Comparison of ENCODE assay signal across 9 mouse cellular contexts in genomic region chr4:111686951-111687350, GRCm38 (mm10). TPM values are rescaled to one million over a fixed set of nuclear protein-coding genes. Genes with fewer than 3 reads are reported as not detected.
DNase-seq lines count a peak whose midpoint lies in the region; ATAC-seq lines count a peak whose summit lies in the region.
"Had no signal": no experiment of that assay in that cellular context is flagged by ENCODE, and none has a peak within 500 bp of the region (broad histone marks: within the 10 kb centered on the region; RNA-seq: fewer than 3 reads in every experiment).

No protein-coding gene starts in this region.

- H3K4me2 ChIP-seq in embryonic facial prominence, embryonic 13.5 days = peak overlapping the region; percentile 50

- peaks cover 26% of the 10 kb centered on the region for H3K4me1 ChIP-seq in embryonic facial prominence, embryonic 13.5 days
- H3K4me1 ChIP-seq in megakaryocyte, embryonic 14.5 days = peaks cover 12% of the 10 kb centered on the region; the same call in 1 of the 2 replicates

- no peaks in the 10 kb centered on the region for H3K36me3 ChIP-seq in embryonic facial prominence, embryonic 13.5 days
- H3K36me3 ChIP-seq in megakaryocyte, embryonic 14.5 days (replicated peaks; ENCODE audit: low read length) = no peaks in the 10 kb centered on the region
- H3K36me3 ChIP-seq: G1E had no signal

- H3K4me3 ChIP-seq in embryonic facial prominence, embryonic 13.5 days = peak overlapping the region; percentile 17
- peak overlapping the region; percentile 89 for H3K4me3 ChIP-seq in megakaryocyte, embryonic 14.5 days (replicated peaks)

- no peaks in the 10 kb centered on the region for H3K9me3 ChIP-seq in embryonic facial prominence, embryonic 13.5 days
- no peaks in the 10 kb centered on the region for H3K9me3 ChIP-seq in megakaryocyte, embryonic 14.5 days

- DNase-seq in cerebellum, adult 11 months = no peak
- peak; percentile 43 for DNase-seq in adrenal gland, adult 2 months
- peak; percentile 57 to 59 for DNase-seq in left cerebral cortex, postnatal 10 days (ENCODE audit: extremely low spot score in 1 of 2, low spot score in 2 of 2)
- peak; percentile 56 for DNase-seq in right cerebral cortex, postnatal 14 days

- ATAC-seq in cerebellum, adult (ENCODE audit: insufficient number of reproducible peaks, low FRiP score, low TSS enrichment) = 0 out of 2 replicates have a peak, but pooled peaks have one; percentile 67
- ATAC-seq in embryonic facial prominence, embryonic 13.5 days (ENCODE audit: insufficient number of reproducible peaks, insufficient read depth, low FRiP score, low TSS enrichment, low read depth) = no peak
- ATAC-seq in hematopoietic stem cell, adult 5-6 weeks (replicated peaks in 1 of 2; ENCODE audit: insufficient read depth in 1 of 2, low FRiP score in 2 of 2, low TSS enrichment in 1 of 2, low read depth in 1 of 2, poor library complexity in 2 of 2, severe bottlenecking in 2 of 2) = peak; percentile 87 to 90

- intact Hi-C loops in left cerebral cortex, postnatal 10 days (cut with DNase I) = no loop called here

- WGBS in embryonic facial prominence, embryonic 13.5 days = 4% methylated on average over 9 of the region's 9 CpGs

- no peak overlapping the region for H3K27ac ChIP-seq in embryonic facial prominence, embryonic 13.5 days

- no peaks in the 10 kb centered on the region for H3K27me3 ChIP-seq in embryonic facial prominence, embryonic 13.5 days
- peaks cover 10% of the 10 kb centered on the region for H3K27me3 ChIP-seq in megakaryocyte, embryonic 14.5 days (replicated peaks)

- H3K9ac ChIP-seq in embryonic facial prominence, embryonic 13.5 days = no peak overlapping the region

RNA-seq across cellular contexts. Expression of gene Spata6, which starts 32.8 kb away (rescaled TPM):
- 10 to 100 TPM in 1 of 2 experiments, 1 to 10 TPM in 1; 9.1 to 11.5 TPM for total RNA-seq in adrenal gland, adult 2 months (2021)
- polyA plus RNA-seq in adrenal gland, adult 2 months (2012; rRNA removed) = 56.4 and 70.4 TPM in 2 replicates
- polyA plus RNA-seq in embryonic facial prominence, embryonic 13.5 days (2015; fragmentation: Nextera tagmentation; extraction: Ambion mirVana) = 26.7 and 29.2 TPM in 2 replicates
- 26.3 and 31.3 TPM in 2 replicates for total RNA-seq in hematopoietic stem cell, adult 5-6 weeks (2017)
- 1 to 10 TPM; 5.6 to 7.3 TPM for total RNA-seq in left cerebral cortex, postnatal 10 days (2021)
- 6.1 TPM in 1 of 2 replicates, not detected in the other for polyA plus RNA-seq in megakaryocyte, embryonic 14.5 days (2012; ENCODE audit: insufficient read depth, low replicate concordance)
- polyA plus RNA-seq: G1E had no signal
